Mouse (Mus musculus): ENCODE results near the gene Gm11733.
"Not testable (repeated sequence)": the region's sequence is repeated elsewhere in the genome, so short reads cannot be mapped to it uniquely, and the experiment has no call there.

The Gm11733 gene

GRCm38 (mm10) chr11:117484198-117484597 is at the start of gene Gm11733:
Gene Gm11733 (plus strand): TSS chr11:117484368.
- no peak for DNase-seq (ENCODE audit: low spot score)

GRCm38 (mm10) chr11:117436401-117437109 is 47.6 kb upstream of the Gm11733 start:
- no peak for DNase-seq (ENCODE audit: low spot score)

GRCm38 (mm10) chr11:117437110-117437490 is 47.1 kb upstream of the Gm11733 start:
- no peak for DNase-seq (ENCODE audit: low spot score)

GRCm38 (mm10) chr11:117438363-117438762 is 45.8 kb upstream of the Gm11733 start:
- DNase-seq (ENCODE audit: low spot score), result no peak

GRCm38 (mm10) chr11:117440865-117441425 is 43.2 kb upstream of the Gm11733 start:
- DNase-seq (ENCODE audit: low spot score), result no peak

- no peak for DNase-seq (ENCODE audit: low spot score)
Observed at GRCm38 (mm10) chr11:117444090-117444489, 40.1 kb upstream of the Gm11733 start.

- DNase-seq (ENCODE audit: low spot score), result no peak
Observed at GRCm38 (mm10) chr11:117445707-117446106, 38.5 kb upstream of the Gm11733 start.

GRCm38 (mm10) chr11:117454086-117454485 is 30.1 kb upstream of the Gm11733 start:
- DNase-seq (ENCODE audit: low spot score), result no peak

- no peak for DNase-seq (ENCODE audit: low spot score)
Observed at GRCm38 (mm10) chr11:117459148-117459547, 25.0 kb upstream of the Gm11733 start.

GRCm38 (mm10) chr11:117462202-117462864 is 21.8 kb upstream of the Gm11733 start:
- DNase-seq (ENCODE audit: low spot score), result no peak

GRCm38 (mm10) chr11:117463416-117463815 is 20.8 kb upstream of the Gm11733 start:
- DNase-seq (ENCODE audit: low spot score), result not testable (repeated sequence)

- DNase-seq (ENCODE audit: low spot score), result no peak
Observed at GRCm38 (mm10) chr11:117466292-117466691, 17.9 kb upstream of the Gm11733 start.

- no peak for DNase-seq (ENCODE audit: low spot score)
Observed at GRCm38 (mm10) chr11:117466911-117467310, 17.3 kb upstream of the Gm11733 start.

GRCm38 (mm10) chr11:117468585-117469363 is 15.4 kb upstream of the Gm11733 start:
- DNase-seq (ENCODE audit: low spot score), result no peak

GRCm38 (mm10) chr11:117469724-117470123 is 14.4 kb upstream of the Gm11733 start:
- DNase-seq (ENCODE audit: low spot score), result no peak

- no peak for DNase-seq (ENCODE audit: low spot score)
Observed at GRCm38 (mm10) chr11:117470586-117471195, 13.5 kb upstream of the Gm11733 start.

- no peak for DNase-seq (ENCODE audit: low spot score)
Observed at GRCm38 (mm10) chr11:117471625-117472283, 12.4 kb upstream of the Gm11733 start.

- no peak for DNase-seq (ENCODE audit: low spot score)
Observed at GRCm38 (mm10) chr11:117472885-117473284, 11.3 kb upstream of the Gm11733 start.

GRCm38 (mm10) chr11:117475204-117475603 is 9.0 kb upstream of the Gm11733 start:
- no peak for DNase-seq (ENCODE audit: low spot score)

- DNase-seq (ENCODE audit: low spot score), result no peak
Observed at GRCm38 (mm10) chr11:117475669-117476068, 8.5 kb upstream of the Gm11733 start.

GRCm38 (mm10) chr11:117476554-117477107 is 7.5 kb upstream of the Gm11733 start:
- no peak for DNase-seq (ENCODE audit: low spot score)

Measured in ovary, postnatal 10 days (tissue).